Mouse (Mus musculus): Measurements from ENCODE around the gene Myo1f.

DNA sequence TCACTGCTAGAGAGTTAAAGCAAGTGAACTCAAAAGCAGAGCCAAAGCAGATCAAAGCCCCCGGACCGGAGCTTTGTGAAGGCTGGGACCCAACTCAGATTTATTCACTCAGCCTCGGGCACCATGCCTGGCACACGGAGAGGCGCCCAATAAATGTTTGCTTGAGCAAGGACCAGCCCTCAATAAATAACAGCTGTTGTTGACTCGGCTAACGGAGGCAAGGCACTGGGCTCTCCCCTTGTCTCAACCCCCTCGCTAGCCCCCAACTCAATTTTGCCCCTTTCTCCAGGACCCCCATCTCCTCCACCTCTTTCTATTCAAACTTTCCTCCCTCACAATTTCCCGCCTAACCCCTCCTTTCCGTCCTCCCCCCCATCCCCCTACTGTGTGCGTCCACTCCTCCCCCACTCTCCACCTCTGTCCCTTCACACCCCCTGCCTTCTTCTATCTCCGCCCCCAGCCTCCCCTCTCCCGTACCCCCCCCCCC, 32.0 kb upstream of the Myo1f start:
- TF ChIP-seq CTCF (conservative IDR thresholded peaks at IDR 0.05; ENCODE audit: insufficient read depth, insufficient read length, low read depth, low read length) (no peak), POLR2A (IDR thresholded peaks at IDR 0.05; ENCODE audit: low read depth, low read length) (no peak)

Measured in kidney, adult 2 months (tissue).